ENCODE assay signal across 9 mouse cellular contexts in the genomic region with DNA sequence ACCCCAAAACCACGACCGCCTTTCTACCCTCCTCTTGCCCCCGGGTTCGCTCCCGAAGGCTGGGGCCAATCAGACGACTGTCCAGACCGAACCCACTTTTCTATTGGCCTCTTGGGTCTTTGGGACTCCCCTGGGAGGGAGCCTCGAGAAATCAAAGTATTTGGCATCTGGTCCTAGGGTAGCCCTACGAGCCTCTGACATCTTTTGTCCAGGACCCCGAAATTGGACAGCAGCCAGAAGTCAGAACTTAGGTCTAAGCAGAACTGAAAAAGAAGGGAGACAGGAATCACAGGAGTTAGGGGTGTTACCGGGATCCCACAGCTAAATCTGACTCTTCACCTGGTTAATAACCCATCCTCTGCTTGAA. TPM values are rescaled to one million over a fixed set of nuclear protein-coding genes. Genes with fewer than 3 reads are reported as not detected.
DNase-seq lines count a peak whose midpoint lies in the region; ATAC-seq and TF ChIP-seq lines count a peak whose summit lies in the region.
"Had no signal": no experiment of that assay in that cellular context is flagged by ENCODE, and none has a peak within 500 bp of the region (broad histone marks: within the 10 kb centered on the region; RNA-seq: fewer than 3 reads in every experiment).

No protein-coding gene starts in this region.

- under 1% methylated on average over 11 of the region's 11 CpGs for WGBS in liver, adult 2 months
- WGBS in intestine, postnatal 0 days = 1% methylated on average over 10 of the region's 11 CpGs
- 2% methylated on average over 11 of the region's 11 CpGs for WGBS in neural tube, embryonic 13.5 days

- no peak for ATAC-seq in intestine, postnatal 0 days
- ATAC-seq in neural tube, embryonic 13.5 days (ENCODE audit: low read depth) = no peak
- ATAC-seq in granulocyte monocyte progenitor cell, adult 5-6 weeks (replicated peaks; ENCODE audit: poor library complexity, severe bottlenecking) = no peak

- no peak for DNase-seq in liver, adult 2 months (ENCODE audit: extremely low read depth, low read depth, low spot score)
- DNase-seq in liver = no peak
- no peak for DNase-seq in frontal cortex, postnatal 36 days (ENCODE audit: low spot score in 2 of 2)
- no peak for DNase-seq in layer of hippocampus, adult 9-10 months (ENCODE audit: low spot score)

- no peaks in the 10 kb centered on the region for H3K36me3 ChIP-seq in liver, adult 2 months (ENCODE audit: control insufficient read depth, insufficient read depth, low read length)
- H3K36me3 ChIP-seq in intestine, postnatal 0 days (ENCODE audit: control insufficient read depth, insufficient read depth) = no peaks in the 10 kb centered on the region
- H3K36me3 ChIP-seq in neural tube, embryonic 13.5 days = no peaks in the 10 kb centered on the region

- no peaks in the 10 kb centered on the region for H3K79me2 ChIP-seq in liver, adult 2 months (ENCODE audit: control insufficient read depth, insufficient read depth, low read length)

- H3K27me3 ChIP-seq in liver, adult 2 months (ENCODE audit: control insufficient read depth, insufficient read depth, low read length) = peaks cover 15% of the 10 kb centered on the region
- H3K27me3 ChIP-seq in intestine, postnatal 0 days (replicated peaks; ENCODE audit: control insufficient read depth, insufficient read depth, low read length) = peaks cover 59% of the 10 kb centered on the region
- H3K27me3 ChIP-seq in neural tube, embryonic 13.5 days = peaks cover 42% of the 10 kb centered on the region

- no peak for TF ChIP-seq POLR2A in liver, adult 2 months (IDR thresholded peaks at IDR 0.05; ENCODE audit: extremely low read depth, insufficient read depth, low read length)
- no peak for TF ChIP-seq POLR2A in embryonic fibroblast, embryonic 13.5 days (IDR thresholded peaks at IDR 0.05; ENCODE audit: low read depth, low read length)

- H3K9ac ChIP-seq in liver, adult 2 months (ENCODE audit: low read depth, low read length) = no peak overlapping the region
- no peak overlapping the region for H3K9ac ChIP-seq in intestine, postnatal 0 days (ENCODE audit: low read depth, low read length)
- H3K9ac ChIP-seq in neural tube, embryonic 13.5 days = no peak overlapping the region

- peak overlapping the region; percentile 53; the same call in 1 of the 2 replicates for H3K4me3 ChIP-seq in liver, adult 2 months (ENCODE audit: insufficient read depth, low read depth, low read length)
- H3K4me3 ChIP-seq in embryonic fibroblast, embryonic 13.5 days (ENCODE audit: insufficient read depth, low read length) = peak overlapping the region; percentile 28
- H3K4me3 ChIP-seq in intestine, postnatal 0 days (ENCODE audit: low read depth, low read length) = peak overlapping the region; percentile 54
- H3K4me3 ChIP-seq in neural tube, embryonic 13.5 days = peak overlapping the region; percentile 83

- peaks cover 6% of the 10 kb centered on the region for H3K4me1 ChIP-seq in liver, adult 2 months (ENCODE audit: control insufficient read depth, insufficient read depth, low read length)
- no peaks in the 10 kb centered on the region; the same call in 1 of the 2 replicates for H3K4me1 ChIP-seq in embryonic fibroblast, embryonic 13.5 days (ENCODE audit: control insufficient read depth, insufficient read depth, low read length)
- peaks cover 3% of the 10 kb centered on the region; the same call in 1 of the 2 replicates for H3K4me1 ChIP-seq in intestine, postnatal 0 days (replicated peaks; ENCODE audit: control insufficient read depth, insufficient read depth, low read length)
- peaks cover 60% of the 10 kb centered on the region for H3K4me1 ChIP-seq in neural tube, embryonic 13.5 days (replicated peaks)

- no peak overlapping the region for H3K27ac ChIP-seq in liver, adult 2 months (replicated peaks; ENCODE audit: insufficient read depth, low read depth, low read length)
- H3K27ac ChIP-seq in embryonic fibroblast, embryonic 13.5 days (ENCODE audit: insufficient read depth, low read length) = no peak overlapping the region
- no peak overlapping the region for H3K27ac ChIP-seq in intestine, postnatal 0 days (ENCODE audit: low read depth, low read length)
- H3K27ac ChIP-seq in neural tube, embryonic 13.5 days (replicated peaks) = no peak overlapping the region

- TF ChIP-seq CTCF in liver, adult 2 months (IDR thresholded peaks at IDR 0.05; ENCODE audit: low read depth, low read length) = no peak
- TF ChIP-seq CTCF in embryonic fibroblast, embryonic 13.5 days (IDR thresholded peaks at IDR 0.05; ENCODE audit: borderline replicate concordance, insufficient read depth, low read length) = no peak
- TF ChIP-seq CTCF in intestine, postnatal 0 days (IDR thresholded peaks at IDR 0.05; ENCODE audit: low read depth) = no peak

- peak overlapping the region; percentile 88 for H3K4me2 ChIP-seq in intestine, postnatal 0 days (replicated peaks; ENCODE audit: low read depth)
- H3K4me2 ChIP-seq in neural tube, embryonic 13.5 days = peak overlapping the region; percentile 91

- H3K9me3 ChIP-seq in intestine, postnatal 0 days (ENCODE audit: control insufficient read depth) = no peaks in the 10 kb centered on the region
- H3K9me3 ChIP-seq in neural tube, embryonic 13.5 days = no peaks in the 10 kb centered on the region

RNA-seq across cellular contexts. Expression of a gene that starts 0.5 kb away (rescaled TPM):
- total RNA-seq in liver, adult 2 months (2014; rRNA removed) = under 0.01 and 0.07 TPM in 2 replicates
- polyA plus RNA-seq in liver, adult 2 months (2012; rRNA removed) = 0.26 and 0.51 TPM in 2 replicates
- polyA plus RNA-seq in embryonic fibroblast, embryonic 13.5 days (2011; ENCODE audit: insufficient read length, low read depth, missing spikeins) = 31.7 and 38.9 TPM in 2 replicates
- polyA plus RNA-seq in intestine, postnatal 0 days (2015; fragmentation: Nextera tagmentation; extraction: Ambion mirVana) = 1.2 and 1.4 TPM in 2 replicates
- 8.9 and 9.3 TPM in 2 replicates for polyA plus RNA-seq in neural tube, embryonic 13.5 days (2015; fragmentation: Nextera tagmentation; extraction: Ambion mirVana)
- not detected in 2 replicates for total RNA-seq in granulocyte monocyte progenitor cell, adult 5-6 weeks (2014; fragmentation: Nextera tagmentation)
- total RNA-seq in granulocyte monocyte progenitor cell, adult 5-6 weeks (2017) = not detected in 2 replicates
- total RNA-seq: megakaryocyte progenitor cell, adult 5-6 weeks had no signal

RNA-seq across cellular contexts. Expression of a gene that starts 11.5 kb away (rescaled TPM):
- total RNA-seq in liver, adult 2 months (2014; rRNA removed) = not detected in 2 replicates
- polyA plus RNA-seq in liver, adult 2 months (2012; rRNA removed) = not detected in 2 replicates
- polyA plus RNA-seq in embryonic fibroblast, embryonic 13.5 days (2011; ENCODE audit: insufficient read length, low read depth, missing spikeins) = not detected in 2 replicates
- not detected in 2 replicates for polyA plus RNA-seq in intestine, postnatal 0 days (2015; fragmentation: Nextera tagmentation; extraction: Ambion mirVana)
- polyA plus RNA-seq in neural tube, embryonic 13.5 days (2015; fragmentation: Nextera tagmentation; extraction: Ambion mirVana) = 0.28 TPM in 1 of 2 replicates, not detected in the other
- total RNA-seq in granulocyte monocyte progenitor cell, adult 5-6 weeks (2014; fragmentation: Nextera tagmentation) = not detected in 2 replicates
- total RNA-seq in granulocyte monocyte progenitor cell, adult 5-6 weeks (2017) = not detected in 2 replicates
- total RNA-seq: megakaryocyte progenitor cell, adult 5-6 weeks had no signal

RNA-seq across cellular contexts. Expression of a gene that starts 25.2 kb away (rescaled TPM):
- not detected in 2 replicates for total RNA-seq in liver, adult 2 months (2014; rRNA removed)
- 0.05 and 0.11 TPM in 2 replicates for polyA plus RNA-seq in liver, adult 2 months (2012; rRNA removed)
- 0.53 and 1.4 TPM in 2 replicates for polyA plus RNA-seq in embryonic fibroblast, embryonic 13.5 days (2011; ENCODE audit: insufficient read length, low read depth, missing spikeins)
- polyA plus RNA-seq in intestine, postnatal 0 days (2015; fragmentation: Nextera tagmentation; extraction: Ambion mirVana) = 0.55 and 1.0 TPM in 2 replicates
- 0.24 and 0.51 TPM in 2 replicates for polyA plus RNA-seq in neural tube, embryonic 13.5 days (2015; fragmentation: Nextera tagmentation; extraction: Ambion mirVana)
- not detected in 2 replicates for total RNA-seq in granulocyte monocyte progenitor cell, adult 5-6 weeks (2014; fragmentation: Nextera tagmentation)
- total RNA-seq in granulocyte monocyte progenitor cell, adult 5-6 weeks (2017) = not detected in 2 replicates
- total RNA-seq: megakaryocyte progenitor cell, adult 5-6 weeks had no signal

RNA-seq across cellular contexts. Expression of a gene that starts 47.0 kb away (rescaled TPM):
- total RNA-seq in liver, adult 2 months (2014; rRNA removed) = 0.09 TPM in 1 of 2 replicates, not detected in the other
- polyA plus RNA-seq in liver, adult 2 months (2012; rRNA removed) = 0.02 and 0.04 TPM in 2 replicates
- polyA plus RNA-seq in embryonic fibroblast, embryonic 13.5 days (2011; ENCODE audit: insufficient read length, low read depth, missing spikeins) = 1.6 and 2.0 TPM in 2 replicates
- 0.94 and 1.7 TPM in 2 replicates for polyA plus RNA-seq in intestine, postnatal 0 days (2015; fragmentation: Nextera tagmentation; extraction: Ambion mirVana)
- 1.9 and 2.1 TPM in 2 replicates for polyA plus RNA-seq in neural tube, embryonic 13.5 days (2015; fragmentation: Nextera tagmentation; extraction: Ambion mirVana)
- total RNA-seq in granulocyte monocyte progenitor cell, adult 5-6 weeks (2014; fragmentation: Nextera tagmentation) = 1.1 and 5.4 TPM in 2 replicates
- total RNA-seq in granulocyte monocyte progenitor cell, adult 5-6 weeks (2017) = 0.13 TPM in 1 of 2 replicates, not detected in the other

Comparison
In these comparisons a context has a peak if more than half of its experiments do, and no peak if none do; other contexts are left out.
1. H3K4me3 ChIP-seq: peak in every context shown above with its lines; median percentile 83 in neural tube, embryonic 13.5 days; 54 in intestine, postnatal 0 days; 53 in liver, adult 2 months; 28 in embryonic fibroblast, embryonic 13.5 days.